Mouse (Mus musculus) heart, adult 2 months (tissue): ENCODE data around the gene Rnf216. TPM values are rescaled to one million over a fixed set of nuclear protein-coding genes. Genes with fewer than 3 reads are reported as not detected.

ENCODE experiments used
- DNase-seq, 2 experiments: peaks; one replicate each; pipeline ENCODE4 v3.0.0; 2021
- H3K27ac ChIP-seq: fragments of 200-600 bp; 2 replicates; pipeline ENCODE4 v1.8.1; 2022
- H3K27me3 ChIP-seq: fragments of 200-500 bp; 2 replicates; pipeline ENCODE4 v1.6.1; 2012; ENCODE audit warnings: mild to moderate bottlenecking, low read length, inconsistent platforms, mixed read lengths; ENCODE audit not compliant: control insufficient read depth, insufficient read depth
- H3K36me3 ChIP-seq: fragments of 200-500 bp; 2 replicates; pipeline ENCODE4 v1.6.1; 2012; ENCODE audit warnings: low read length, inconsistent platforms; ENCODE audit not compliant: control insufficient read depth, insufficient read depth
- H3K4me1 ChIP-seq: fragments of 200-500 bp; 2 replicates; pipeline ENCODE4 v1.6.1; 2011; ENCODE audit warnings: low read length; ENCODE audit not compliant: control insufficient read depth, insufficient read depth
- H3K4me3 ChIP-seq: fragments of 200-600 bp; 2 replicates; pipeline ENCODE4 v1.8.1; 2022
- H3K79me2 ChIP-seq: fragments of 200-500 bp; replicated peaks from 2 replicates; pipeline ENCODE4 v1.6.1; 2012; ENCODE audit warnings: mild to moderate bottlenecking, inconsistent platforms, low read length, moderate library complexity, mixed read lengths; ENCODE audit not compliant: control insufficient read depth, insufficient read depth
- H3K9ac ChIP-seq: fragments of 200-500 bp; 2 replicates; pipeline ENCODE4 v1.6.1; 2012; ENCODE audit warnings: low read depth, mild to moderate bottlenecking, control low read depth, inconsistent platforms, low read length, mixed read lengths
- CTCF ChIP-seq: fragments of 200-600 bp; IDR thresholded peaks from 2 replicates; pipeline ENCODE4 v1.8.1; 2022; ENCODE audit warnings: antibody characterized with exemption, mild to moderate bottlenecking, moderate library complexity
- EP300 ChIP-seq: fragments of 200-500 bp; IDR thresholded peaks from 2 replicates; pipeline ENCODE4 v1.6.1; 2011; ENCODE audit warnings: low read depth, low read length, control low read depth; ENCODE audit not compliant: insufficient read depth
- POLR2A ChIP-seq: fragments of 200-500 bp; IDR thresholded peaks from 2 replicates; pipeline ENCODE4 v1.6.1; 2011; ENCODE audit warnings: mild to moderate bottlenecking, low read depth, low read length, control low read depth; ENCODE audit not compliant: insufficient read depth
- WGBS: fragments of 180-500 bp; shearing (Covaris S2); methylation state at CpG from one replicate; pipeline ENCODE4 v1.1.7; 2018; 5-methylcytosine and 5-hydroxymethylcytosine counted together
- intact Hi-C: fragments of 180-260 bp; cut with DNase I; formaldehyde crosslinking; loops from one replicate; pipeline ENCODE4 v1.15.1; 2025
- polyA plus RNA-seq: library from polyadenylated mRNA; depleted of rRNA; stranded (reverse); fragments of >200 nt; gene quantifications from 2 replicates; pipeline ENCODE4 v1.2.3, GENCODE M21; 2012
- total RNA-seq, 2 experiments: library from RNA; stranded (reverse); gene quantifications; 2 replicates each; pipeline ENCODE4 v1.2.3; 2021

Rnf216 gene
- total and polyA plus RNA-seq, 3 experiments = 16.5 to 23.8 (median 23.3) TPM

GRCm38 (mm10) chr5:143031681-143032080, 81.1 kb downstream of the Rnf216 start:
- 41% methylated on average over 7 of the region's 7 CpGs for WGBS
- intact Hi-C loops = no loop called here
- peaks cover 3% of the 10 kb centered on the region for H3K36me3 ChIP-seq
- H3K79me2 ChIP-seq = no peaks in the 10 kb centered on the region; the same call in 1 of the 2 replicates
- H3K27ac ChIP-seq = peak overlapping the region; percentile 8
- H3K4me1 ChIP-seq = peaks cover 15% of the 10 kb centered on the region
- no peak overlapping the region for H3K4me3 ChIP-seq
- peak overlapping the region; percentile 0; the same call in 1 of the 2 replicates for H3K9ac ChIP-seq
- DNase-seq = peak in 1 of 2 experiments; percentile 17
- TF ChIP-seq CTCF (no peak), POLR2A (no peak)
- no peaks in the 10 kb centered on the region for H3K27me3 ChIP-seq

DNA sequence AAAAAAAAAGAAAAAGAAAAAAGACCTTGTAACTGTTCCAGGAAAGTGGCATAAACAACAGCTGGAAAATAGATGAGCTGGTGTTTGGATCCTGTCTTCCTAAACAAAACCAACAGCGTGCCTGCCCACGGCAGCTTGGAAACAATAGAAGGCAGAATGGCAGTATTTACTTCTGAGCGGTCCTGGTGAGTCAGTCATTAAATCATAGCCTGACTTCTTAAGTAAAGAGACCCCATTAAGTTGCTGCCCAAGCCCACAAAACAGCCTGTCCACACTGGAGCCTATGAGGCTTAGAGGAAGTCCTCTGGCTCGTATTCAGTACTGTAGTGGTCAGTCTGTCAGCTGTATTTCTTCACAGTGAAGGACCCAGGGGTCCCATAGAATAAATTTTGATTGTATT, 81.6 kb downstream of the Rnf216 start:
- intact Hi-C loops = no loop called here
- H3K4me1 ChIP-seq = peaks cover 15% of the 10 kb centered on the region
- no peaks in the 10 kb centered on the region; the same call in 1 of the 2 replicates for H3K79me2 ChIP-seq
- H3K36me3 ChIP-seq = peaks cover 4% of the 10 kb centered on the region
- no peak for TF ChIP-seq POLR2A
- no peak for TF ChIP-seq CTCF
- TF ChIP-seq EP300 = 0 out of 2 replicates have a peak, but pooled peaks have one; percentile 25
- peak overlapping the region; percentile 8 for H3K27ac ChIP-seq
- WGBS = 51% methylated on average over 4 of the region's 4 CpGs
- H3K4me3 ChIP-seq = no peak overlapping the region
- peak in 1 of 2 experiments; percentile 11 for DNase-seq
- no peaks in the 10 kb centered on the region for H3K27me3 ChIP-seq
- peak overlapping the region; percentile 0; the same call in 1 of the 2 replicates for H3K9ac ChIP-seq

- H3K36me3 ChIP-seq = peaks cover 2% of the 10 kb centered on the region; the same call in 1 of the 2 replicates
- no peak overlapping the region for H3K9ac ChIP-seq
- no peak overlapping the region for H3K27ac ChIP-seq
- 68% methylated on average over 2 of the region's 2 CpGs for WGBS
- DNase-seq = no peak
- no peaks in the 10 kb centered on the region for H3K4me1 ChIP-seq
- no peaks in the 10 kb centered on the region for H3K79me2 ChIP-seq
- TF ChIP-seq CTCF (no peak), EP300 (no peak), POLR2A (no peak)
- H3K4me3 ChIP-seq = no peak overlapping the region
- H3K27me3 ChIP-seq = no peaks in the 10 kb centered on the region
- intact Hi-C loops = no loop called here
Observed at GRCm38 (mm10) chr5:143023887-143024286, 88.9 kb downstream of the Rnf216 start.

DNA sequence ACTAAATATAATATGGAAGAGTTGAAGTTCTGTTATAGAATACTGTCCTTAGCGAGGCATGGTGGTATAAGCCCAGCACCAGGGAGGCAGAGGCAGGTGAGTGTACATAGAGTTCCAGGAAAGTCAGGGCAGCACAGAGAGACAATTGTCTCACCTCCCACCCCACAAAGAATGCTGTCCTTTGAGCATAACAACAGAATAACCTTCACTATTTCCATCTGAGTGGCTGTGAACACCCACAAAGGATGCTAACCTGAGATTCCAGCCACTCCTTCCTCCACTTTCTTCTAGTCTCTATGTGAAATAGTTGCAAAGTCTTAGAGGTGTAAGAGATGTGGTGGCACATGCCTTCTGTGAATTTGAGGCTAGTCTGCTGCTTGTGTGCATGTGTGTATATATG, 89.8 kb downstream of the Rnf216 start:
- H3K4me1 ChIP-seq = no peaks in the 10 kb centered on the region
- no peak for DNase-seq
- intact Hi-C loops = no loop called here
- H3K27ac ChIP-seq = no peak overlapping the region
- no peak overlapping the region for H3K4me3 ChIP-seq
- WGBS = 96% methylated on average over 1 of the region's 1 CpGs
- TF ChIP-seq CTCF = no peak
- TF ChIP-seq POLR2A = no peak
- no peak for TF ChIP-seq EP300
- no peaks in the 10 kb centered on the region for H3K79me2 ChIP-seq
- H3K9ac ChIP-seq = no peak overlapping the region
- H3K36me3 ChIP-seq = peaks cover 2% of the 10 kb centered on the region; the same call in 1 of the 2 replicates
- H3K27me3 ChIP-seq = no peaks in the 10 kb centered on the region

DNA sequence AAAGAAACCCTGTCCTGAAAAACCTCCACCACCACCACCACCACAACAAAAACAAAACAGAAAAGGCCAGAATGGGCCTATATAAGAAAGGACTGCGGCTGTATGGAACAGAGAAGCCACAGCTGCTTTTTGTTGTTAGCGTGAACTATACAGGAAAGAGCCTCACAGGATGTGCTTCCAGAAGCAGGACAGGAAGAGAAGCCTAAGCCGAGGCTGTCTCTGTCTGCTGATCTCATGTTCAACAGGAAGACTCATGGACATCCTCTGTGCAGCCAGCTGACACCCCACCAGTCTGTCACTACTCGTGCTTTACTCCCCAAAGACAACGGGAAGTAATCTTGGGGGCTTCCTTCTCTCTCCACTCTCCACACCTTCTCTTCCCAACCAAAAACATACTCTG, 95.4 kb downstream of the Rnf216 start:
- Histone ChIP-seq H3K4me1 (peaks cover 7% of the 10 kb centered on the region), H3K36me3 (peaks cover 4% of the 10 kb centered on the region; the same call in 1 of the 2 replicates), H3K4me3 (no peak overlapping the region), H3K27ac (peak overlapping the region; percentile 48), H3K27me3 (no peaks in the 10 kb centered on the region), H3K79me2 (no peaks in the 10 kb centered on the region; the same call in 1 of the 2 replicates), H3K9ac (no peak overlapping the region)
- intact Hi-C loops = loop anchor here (5.0 kb wide), 1 partner anchor 55 kb away; the partner anchor contains the start of gene Fscn1
- WGBS = 25% methylated on average over 5 of the region's 5 CpGs
- TF ChIP-seq POLR2A (0 out of 2 replicates have a peak, but pooled peaks have one; percentile 28), CTCF (no peak), EP300 (0 out of 2 replicates have a peak, but pooled peaks have one; percentile 20)
- peak in 1 of 2 experiments; percentile 23 for DNase-seq

GRCm38 (mm10) chr5:143009383-143009782, 103.4 kb downstream of the Rnf216 start:
- Histone ChIP-seq H3K4me3 (no peak overlapping the region), H3K27ac (peak overlapping the region; percentile 15; the same call in 1 of the 2 replicates)
- DNase-seq = no peak

More at GRCm38 (mm10) chr5:143009383-143009782, 103.4 kb downstream of the Rnf216 start:
- no peaks in the 10 kb centered on the region for H3K79me2 ChIP-seq
- H3K9ac ChIP-seq = no peak overlapping the region
- no peaks in the 10 kb centered on the region for H3K36me3 ChIP-seq
- no peak for TF ChIP-seq CTCF
- TF ChIP-seq EP300 = no peak
- no peak for TF ChIP-seq POLR2A
- H3K27me3 ChIP-seq = no peaks in the 10 kb centered on the region
- WGBS = 73% methylated on average over 11 of the region's 11 CpGs
- intact Hi-C loops = no loop called here
- H3K4me1 ChIP-seq = no peaks in the 10 kb centered on the region
